Mouse (Mus musculus) liver, postnatal 0 days (tissue): ENCODE measurements around the gene Gm49405. TPM values are rescaled to one million over a fixed set of nuclear protein-coding genes. Genes with fewer than 3 reads are reported as not detected.
A peak's percentile ranks its signal among the peaks of the same experiment; 100 is the strongest.
"Not testable (repeated sequence)": the region's sequence is repeated elsewhere in the genome, so short reads cannot be mapped to it uniquely, and the experiment has no call there.

Source experiments
- ATAC-seq: fragments of 200-750 bp; cut with Nextera tagmentation; 2 replicates; pipeline ENCODE4 v1.8.0; 2017; ENCODE audit warnings: mild to moderate bottlenecking, moderate library complexity
- DNase-seq: peaks from one replicate; pipeline ENCODE4 v3.0.0-alpha.2; 2016
- H3K27ac ChIP-seq: fragments of 300-500 bp; sonication (generic); 2 replicates; pipeline ENCODE4 v1.5.1; 2014; ENCODE audit warnings: antibody characterized with exemption, moderate library complexity, mild to moderate bottlenecking, low read depth
- H3K27me3 ChIP-seq: fragments of 300-500 bp; sonication (generic); 2 replicates; pipeline ENCODE4 v1.6.1; 2014; ENCODE audit warnings: low read length, control low read depth, mixed read lengths; ENCODE audit not compliant: insufficient read depth
- H3K36me3 ChIP-seq: fragments of 300-500 bp; sonication (generic); replicated peaks from 2 replicates; pipeline ENCODE4 v1.6.1; 2014; ENCODE audit warnings: mild to moderate bottlenecking, control low read depth, low read length, moderate library complexity, mixed read lengths; ENCODE audit not compliant: insufficient read depth
- H3K4me1 ChIP-seq: fragments of 300-500 bp; sonication (generic); 2 replicates; pipeline ENCODE4 v1.6.1; 2014; ENCODE audit warnings: antibody characterized with exemption, mild to moderate bottlenecking, control low read depth; ENCODE audit not compliant: insufficient read depth
- H3K4me2 ChIP-seq: fragments of 300-500 bp; sonication (generic); 2 replicates; pipeline ENCODE4 v1.6.1; 2014; ENCODE audit warnings: low read depth, mild to moderate bottlenecking, low read length, moderate library complexity, mixed read lengths
- H3K4me3 ChIP-seq: fragments of 300-500 bp; sonication (generic); 2 replicates; pipeline ENCODE4 v1.5.1; 2014; ENCODE audit warnings: low read depth, low read length
- H3K9ac ChIP-seq: fragments of 300-500 bp; sonication (generic); replicated peaks from 2 replicates; pipeline ENCODE4 v1.6.1; 2014; ENCODE audit warnings: mild to moderate bottlenecking, moderate library complexity
- H3K9me3 ChIP-seq: fragments of 300-500 bp; sonication (generic); 2 replicates; pipeline ENCODE4 v1.6.1; 2016; ENCODE audit warnings: mild to moderate bottlenecking, control low read depth, low read length, mixed read lengths
- CTCF ChIP-seq: sonication (generic); IDR thresholded peaks from 2 replicates; pipeline ENCODE4 v1.5.1; 2016; ENCODE audit warnings: antibody characterized with exemption, low read depth
- EP300 ChIP-seq: IDR thresholded peaks from 2 replicates; pipeline ENCODE4 v1.6.1; 2016; ENCODE audit warnings: antibody characterized with exemption, low read depth, mild to moderate bottlenecking
- WGBS: fragments of 180-500 bp; shearing (Covaris S2); extraction: QIAGEN DNeasy Blood & Tissue Kit; methylation state at CpG from one replicate; pipeline ENCODE4 v1.1.7; 2014; ENCODE audit not compliant: insufficient replicate concordance; 5-methylcytosine and 5-hydroxymethylcytosine counted together
- polyA plus RNA-seq: library from polyadenylated mRNA; unstranded; fragments of >200 nt; fragmentation: Nextera tagmentation; extraction: Ambion mirVana; gene quantifications from 2 replicates; pipeline ENCODE4 v1.2.1, GENCODE M21; 2015

The Gm49405 gene
- polyA plus RNA-seq, 1 experiment from 2014 or later, result 0.49 TPM

- Histone ChIP-seq H3K27me3 (no peaks in the 10 kb centered on the region), H3K36me3 (no peaks in the 10 kb centered on the region), H3K4me1 (peaks cover 12% of the 10 kb centered on the region), H3K4me3 (no peak overlapping the region), H3K9ac (no peak overlapping the region), H3K27ac (no peak overlapping the region), H3K9me3 (no peaks in the 10 kb centered on the region), H3K4me2 (no peak overlapping the region)
- WGBS, result 65% methylated on average over 7 of the region's 7 CpGs
- DNase-seq (no peak), ATAC-seq (no peak)
- TF ChIP-seq EP300 (no peak), CTCF (no peak)
Observed at GRCm38 (mm10) chr19:4023185-4023584, 22.8 kb downstream of the Gm49405 start.

DNA sequence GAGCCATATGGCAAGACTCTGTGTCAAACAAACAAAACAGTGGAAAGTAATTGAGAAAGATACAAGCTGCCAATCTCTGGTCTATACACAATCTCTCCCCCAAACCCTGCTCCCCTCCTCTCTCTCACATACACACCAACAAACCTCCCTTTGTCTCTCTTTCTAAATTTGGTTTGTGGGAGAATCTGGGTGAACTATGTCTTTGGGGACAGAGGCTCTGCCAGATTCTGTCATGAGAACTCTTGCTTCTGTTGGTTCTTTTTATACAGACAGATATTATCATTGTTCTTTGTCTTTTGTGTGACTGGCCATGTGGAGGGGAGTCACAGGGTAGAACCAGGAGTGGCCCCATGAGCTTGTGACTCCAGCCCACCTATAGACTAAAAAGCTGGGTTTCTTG is 27.1 kb downstream of the Gm49405 start:
- Histone ChIP-seq H3K4me2 (no peak overlapping the region), H3K9ac (no peak overlapping the region), H3K4me1 (no peaks in the 10 kb centered on the region), H3K36me3 (no peaks in the 10 kb centered on the region), H3K9me3 (no peaks in the 10 kb centered on the region), H3K27ac (no peak overlapping the region), H3K27me3 (no peaks in the 10 kb centered on the region), H3K4me3 (no peak overlapping the region)
- ATAC-seq (no peak), DNase-seq (no peak)
- TF ChIP-seq CTCF, result no peak
- TF ChIP-seq EP300, result no peak

DNA sequence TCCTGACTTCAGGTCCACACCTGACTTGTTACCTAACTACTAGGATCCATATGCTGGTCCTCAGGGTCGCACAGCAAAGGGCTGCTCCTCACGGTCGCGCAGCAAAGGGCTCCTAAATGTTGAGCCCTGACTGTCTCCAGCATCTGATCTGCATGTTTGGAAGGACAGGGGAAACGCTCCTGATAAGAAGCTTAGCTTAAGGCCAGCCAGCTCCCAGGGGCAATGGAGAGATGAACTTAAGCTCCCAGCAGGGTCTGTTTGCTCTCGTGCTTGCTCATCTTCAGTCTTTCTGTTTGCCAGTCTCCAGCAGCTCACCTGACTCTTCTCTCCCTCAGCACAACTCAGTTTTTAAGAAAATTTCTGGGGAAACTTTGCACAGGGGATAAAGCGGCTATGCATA is 32.2 kb downstream of the Gm49405 start:
- Histone ChIP-seq H3K36me3 (no peaks in the 10 kb centered on the region), H3K27me3 (no peaks in the 10 kb centered on the region), H3K9ac (no peak overlapping the region), H3K4me1 (peaks cover 15% of the 10 kb centered on the region), H3K27ac (peak overlapping the region; percentile 75; the same call in 1 of the 2 replicates), H3K4me3 (no peak overlapping the region), H3K4me2 (no peak overlapping the region), H3K9me3 (no peaks in the 10 kb centered on the region)
- no peak for ATAC-seq
- no peak for DNase-seq
- TF ChIP-seq EP300 (no peak), CTCF (no peak)
- WGBS, result 62% methylated on average over 7 of the region's 7 CpGs

- peak overlapping the region; percentile 75; the same call in 1 of the 2 replicates for H3K27ac ChIP-seq
- no peaks in the 10 kb centered on the region for H3K27me3 ChIP-seq
- no peak overlapping the region for H3K4me2 ChIP-seq
- peak; percentile 46 for DNase-seq
- TF ChIP-seq CTCF (no peak), EP300 (no peak)
- no peak overlapping the region for H3K9ac ChIP-seq
- H3K4me1 ChIP-seq, result peaks cover 15% of the 10 kb centered on the region
- H3K4me3 ChIP-seq, result no peak overlapping the region
- no peaks in the 10 kb centered on the region for H3K9me3 ChIP-seq
- peak; percentile 67 for ATAC-seq
- H3K36me3 ChIP-seq, result no peaks in the 10 kb centered on the region
- WGBS, result 49% methylated on average over 3 of the region's 3 CpGs
Observed at GRCm38 (mm10) chr19:4033298-4033697, 32.9 kb downstream of the Gm49405 start.

DNA sequence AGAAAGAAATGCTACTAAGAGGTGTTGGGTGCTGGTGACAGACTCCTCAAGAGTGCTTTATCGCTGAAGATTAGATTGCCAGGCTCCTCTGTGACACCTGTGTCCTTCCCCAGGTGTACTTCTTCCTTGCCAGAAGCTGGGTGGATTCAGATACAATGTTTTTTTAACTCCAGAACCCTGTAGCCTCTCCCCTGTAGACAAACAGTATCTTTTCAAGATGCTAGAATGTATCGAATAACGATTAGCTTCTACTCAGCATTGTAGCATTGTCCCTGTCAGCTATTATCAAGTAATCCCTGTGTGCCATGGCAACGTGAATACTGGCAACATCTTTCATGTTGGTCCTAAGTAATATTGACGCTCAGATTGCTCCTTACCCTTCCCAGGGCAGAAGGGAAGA is 33.3 kb downstream of the Gm49405 start:
- H3K4me3 ChIP-seq, result no peak overlapping the region
- ATAC-seq (no peak), DNase-seq (no peak)
- peak overlapping the region; percentile 75; the same call in 1 of the 2 replicates for H3K27ac ChIP-seq
- no peaks in the 10 kb centered on the region for H3K9me3 ChIP-seq
- H3K36me3 ChIP-seq, result no peaks in the 10 kb centered on the region
- H3K4me1 ChIP-seq, result peaks cover 15% of the 10 kb centered on the region
- 51% methylated on average over 5 of the region's 5 CpGs for WGBS
- no peak overlapping the region for H3K9ac ChIP-seq
- H3K27me3 ChIP-seq, result no peaks in the 10 kb centered on the region
- H3K4me2 ChIP-seq, result no peak overlapping the region
- TF ChIP-seq EP300 (no peak), CTCF (no peak)

DNA sequence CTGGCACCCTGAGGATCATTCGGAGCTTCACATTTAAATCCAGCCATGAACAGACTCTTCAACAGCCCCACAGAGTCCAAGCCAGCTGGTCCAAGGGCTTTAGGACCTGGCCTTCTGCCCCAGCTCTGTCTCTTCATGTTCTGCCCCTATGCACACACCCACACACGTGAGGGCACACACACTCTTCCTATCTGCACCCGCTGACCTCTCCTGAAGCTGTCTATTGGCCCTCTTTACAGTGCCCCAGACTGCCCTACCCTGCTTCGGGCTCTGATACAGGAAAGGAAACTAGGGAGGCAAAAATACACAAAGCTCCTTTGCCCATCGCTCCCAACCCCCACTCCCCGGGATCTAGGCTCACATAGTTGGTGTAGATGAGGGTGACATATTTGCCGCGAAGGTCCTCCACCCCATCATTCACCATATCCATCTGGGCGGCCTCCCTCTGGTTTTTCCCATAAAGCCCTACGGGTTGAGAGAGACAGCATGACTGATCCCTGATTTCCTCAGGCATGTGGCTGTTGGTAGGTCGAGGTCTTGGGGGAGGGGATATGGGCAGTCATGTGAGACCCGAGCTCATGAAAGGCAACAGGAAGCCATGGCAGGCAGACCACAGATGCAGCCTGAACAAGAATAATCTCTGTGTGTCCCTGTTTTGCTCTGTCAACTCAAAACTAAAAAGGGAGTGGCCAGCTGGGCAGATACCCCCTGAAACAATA is 36.1 kb downstream of the Gm49405 start:
- DNase-seq (no peak), ATAC-seq (peak; percentile 58)
- WGBS, result 48% methylated on average over 12 of the region's 12 CpGs
- Histone ChIP-seq H3K4me1 (peaks cover 15% of the 10 kb centered on the region), H3K9ac (no peak overlapping the region; the same call in 1 of the 2 replicates), H3K27me3 (no peaks in the 10 kb centered on the region), H3K4me2 (peak overlapping the region; percentile 50), H3K36me3 (no peaks in the 10 kb centered on the region), H3K27ac (peak overlapping the region; percentile 39; the same call in 1 of the 2 replicates), H3K9me3 (no peaks in the 10 kb centered on the region), H3K4me3 (peak overlapping the region; percentile 24; the same call in 1 of the 2 replicates)
- no peak for TF ChIP-seq EP300
- TF ChIP-seq CTCF, result no peak

- peaks cover 15% of the 10 kb centered on the region for H3K4me1 ChIP-seq
- peak overlapping the region; percentile 80 for H3K27ac ChIP-seq
- peak overlapping the region; percentile 87 for H3K4me2 ChIP-seq
- H3K36me3 ChIP-seq, H3K27me3 ChIP-seq, H3K9me3 ChIP-seq, DNase-seq: not testable (repeated sequence)
- H3K4me3 ChIP-seq, result peak overlapping the region; percentile 69
- WGBS, result 24% methylated on average over 7 of the region's 8 CpGs
- peak; percentile 14; the same call in 1 of the 2 replicates for ATAC-seq
- H3K9ac ChIP-seq, result peak overlapping the region; percentile 81
Observed at GRCm38 (mm10) chr19:4037154-4037787, 36.8 kb downstream of the Gm49405 start.
